11 mouse cellular contexts compared by ENCODE assay signal in the genomic region with DNA sequence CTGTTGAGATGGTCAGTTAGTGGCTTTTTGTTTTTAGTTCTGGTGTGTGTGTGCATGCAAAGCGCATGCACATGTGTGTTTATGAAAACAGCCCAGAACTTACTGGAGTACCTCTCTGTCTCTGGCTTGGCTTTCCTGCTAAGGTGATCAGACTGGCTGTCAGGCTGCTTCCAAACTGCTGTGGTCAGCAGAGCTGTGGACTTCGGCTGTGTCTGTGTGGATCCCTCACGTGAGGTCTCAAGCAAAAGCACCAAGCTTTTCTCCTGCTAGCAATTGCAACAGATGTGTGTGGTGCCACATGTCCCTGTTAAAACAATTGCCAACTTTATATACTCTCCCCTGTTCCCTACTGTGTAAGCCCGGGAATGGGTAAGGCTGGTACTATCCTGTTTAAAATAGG.
A peak's percentile ranks its signal among the peaks of the same experiment; 100 is the strongest.
DNase-seq lines count a peak whose midpoint lies in the region; ATAC-seq lines count a peak whose summit lies in the region.
"Had no signal": no experiment of that assay in that cellular context is flagged by ENCODE, and none has a peak within 500 bp of the region (broad histone marks: within the 10 kb centered on the region; RNA-seq: fewer than 3 reads in every experiment).

No protein-coding gene starts in this region.

- no peak overlapping the region for H3K9ac ChIP-seq in lung, embryonic 15.5 days
- H3K9ac ChIP-seq: hindbrain, embryonic 14.5 days; midbrain, embryonic 13.5 days had no signal

- no peak for ATAC-seq in lung, embryonic 15.5 days (ENCODE audit: borderline replicate concordance, extremely low read depth, low FRiP score, low TSS enrichment)
- ATAC-seq in frontal cortex, adult (ENCODE audit: low TSS enrichment), result no peak; the same call in 1 of the 2 replicates
- ATAC-seq: midbrain, embryonic 13.5 days had no signal

- 48% methylated on average over 4 of the region's 4 CpGs for WGBS in lung, embryonic 15.5 days

- no peaks in the 10 kb centered on the region for H3K36me3 ChIP-seq in lung, embryonic 15.5 days
- H3K36me3 ChIP-seq: midbrain, embryonic 13.5 days had no signal

- no peak overlapping the region for H3K4me2 ChIP-seq in lung, embryonic 15.5 days
- H3K4me2 ChIP-seq: hindbrain, embryonic 14.5 days; midbrain, embryonic 13.5 days had no signal

- no peaks in the 10 kb centered on the region for H3K27me3 ChIP-seq in lung, embryonic 15.5 days

- H3K4me3 ChIP-seq in lung, embryonic 15.5 days, result no peak overlapping the region
- H3K4me3 ChIP-seq: heart, adult 2 months; midbrain, embryonic 13.5 days had no signal

- intact Hi-C loops in left cerebral cortex, postnatal 10 days (cut with DNase I), result no loop called here

- DNase-seq in lung, postnatal 10 days, result no peak
- peak; percentile 64 for DNase-seq in kidney, adult 11 months
- DNase-seq in kidney, postnatal 36 days, result peak; percentile 67 to 75
- DNase-seq in thymus, postnatal 4 days, result no peak
- no peak for DNase-seq in left cerebral cortex, postnatal 10 days (ENCODE audit: extremely low spot score in 1 of 2, low spot score in 2 of 2)
- DNase-seq: right cerebral cortex, postnatal 14 days had no signal

- peaks cover 81% of the 10 kb centered on the region for H3K4me1 ChIP-seq in lung, embryonic 15.5 days

- no peaks in the 10 kb centered on the region for H3K9me3 ChIP-seq in lung, embryonic 15.5 days
- H3K9me3 ChIP-seq: midbrain, embryonic 13.5 days had no signal

- peak overlapping the region; percentile 76 for H3K27ac ChIP-seq in lung, embryonic 15.5 days
- H3K27ac ChIP-seq: hindbrain, embryonic 14.5 days; midbrain, embryonic 13.5 days had no signal

Comparison
In these comparisons a context has a peak if more than half of its experiments do, and no peak if none do; other contexts are left out.
1. DNase-seq: peak in kidney, adult 11 months (single experiment) and kidney, postnatal 36 days (2 of 2); none in lung, postnatal 10 days (single experiment), thymus, postnatal 4 days (single experiment) and left cerebral cortex, postnatal 10 days (0 of 2).